Mouse (Mus musculus): Measurements from ENCODE around the gene Slit3.

- TF ChIP-seq USF1 (IDR thresholded peaks at IDR 0.05; ENCODE audit: low read depth, low read length) (no peak), GATA1 (IDR thresholded peaks at IDR 0.05; ENCODE audit: low read depth, low read length) (no peak), POLR2A (IDR thresholded peaks at IDR 0.05; ENCODE audit: control insufficient read depth in 1 of 2, insufficient read depth in 1 of 2, low read depth in 1 of 2, low read length in 2 of 2, poor library complexity in 1 of 2) (no peak), KAT2A (conservative IDR thresholded peaks at IDR 0.05; ENCODE audit: low read depth, low read length) (no peak), EP300 (IDR thresholded peaks at IDR 0.05; ENCODE audit: low read depth in 1 of 2, low read length in 2 of 2) (no peak), CTCF (IDR thresholded peaks at IDR 0.05 in 2 of 3, conservative IDR thresholded peaks at IDR 0.05 in 1 of 3; ENCODE audit: control insufficient read depth in 1 of 3, insufficient read depth in 1 of 3, low read depth in 2 of 3, low read length in 3 of 3, poor library complexity in 1 of 3, severe bottlenecking in 1 of 3) (no peak), MXI1 (IDR thresholded peaks at IDR 0.05; ENCODE audit: low read depth, low read length) (no peak), TAL1 (IDR thresholded peaks at IDR 0.05; ENCODE audit: low read length) (no peak), BHLHE40 (IDR thresholded peaks at IDR 0.05; ENCODE audit: borderline replicate concordance, low read depth, low read length) (no peak), UBTF (IDR thresholded peaks at IDR 0.05; ENCODE audit: borderline replicate concordance, insufficient read depth, low read depth, low read length) (no peak), ZMIZ1 (IDR thresholded peaks at IDR 0.05; ENCODE audit: low read depth, low read length) (no peak), ETS1 (IDR thresholded peaks at IDR 0.05; ENCODE audit: low read depth, low read length) (no peak), CHD1 (IDR thresholded peaks at IDR 0.05; ENCODE audit: low read depth, low read length) (no peak)
Observed at GRCm38 (mm10) chr11:35171505-35171904, 50.5 kb downstream of the Slit3 start.

Measured in MEL (cell line).